ENCODE assay signal across 8 mouse cellular contexts in genomic region chr4:89129311-89129913, GRCm38 (mm10). TPM values are rescaled to one million over a fixed set of nuclear protein-coding genes. Genes with fewer than 3 reads are reported as not detected.
DNase-seq lines count a peak whose midpoint lies in the region; ATAC-seq lines count a peak whose summit lies in the region.

No protein-coding gene starts in this region.

- no peak overlapping the region for H3K27ac ChIP-seq in liver, embryonic 16.5 days (ENCODE audit: low read length)
- no peak overlapping the region for H3K27ac ChIP-seq in neural tube, embryonic 12.5 days

- peak overlapping the region; percentile 35 for H3K4me2 ChIP-seq in liver, embryonic 16.5 days (ENCODE audit: low read depth, low read length)
- peak overlapping the region; percentile 43 for H3K4me2 ChIP-seq in neural tube, embryonic 12.5 days (replicated peaks)

- H3K9me3 ChIP-seq in liver, embryonic 16.5 days (replicated peaks; ENCODE audit: control insufficient read depth, low read length): no peaks in the 10 kb centered on the region
- no peaks in the 10 kb centered on the region for H3K9me3 ChIP-seq in neural tube, embryonic 12.5 days

- H3K4me3 ChIP-seq in liver, embryonic 16.5 days (ENCODE audit: low read depth, low read length): no peak overlapping the region
- H3K4me3 ChIP-seq in neural tube, embryonic 12.5 days: no peak overlapping the region

- peak; percentile 75 for DNase-seq in ES-CJ7 (ENCODE audit: low read depth, low spot score)
- DNase-seq in adrenal gland, postnatal 25 days: peak; percentile 64
- DNase-seq in heart, postnatal 14 days: peak; percentile 68 to 79
- DNase-seq in kidney, postnatal 36 days: peak; percentile 65 to 86
- DNase-seq in thymus, postnatal 14 days: peak; percentile 77

- no peak overlapping the region for H3K9ac ChIP-seq in liver, embryonic 16.5 days (ENCODE audit: low read depth, low read length)
- H3K9ac ChIP-seq in neural tube, embryonic 12.5 days: no peak overlapping the region

- H3K4me1 ChIP-seq in liver, embryonic 16.5 days (ENCODE audit: control insufficient read depth, low read depth, low read length): peaks cover 1% of the 10 kb centered on the region; the same call in 1 of the 2 replicates
- no peaks in the 10 kb centered on the region for H3K4me1 ChIP-seq in neural tube, embryonic 12.5 days

- peak; percentile 71 for ATAC-seq in erythroid progenitor cell, adult 5-6 weeks (replicated peaks; ENCODE audit: low FRiP score, poor library complexity, severe bottlenecking)
- ATAC-seq in liver, embryonic 16.5 days (ENCODE audit: low read depth): peak; percentile 28; the same call in 1 of the 2 replicates
- ATAC-seq in neural tube, embryonic 12.5 days (ENCODE audit: low FRiP score, low read depth): peak; percentile 51

- H3K36me3 ChIP-seq in liver, embryonic 16.5 days (ENCODE audit: control insufficient read depth, insufficient read depth): no peaks in the 10 kb centered on the region
- no peaks in the 10 kb centered on the region for H3K36me3 ChIP-seq in neural tube, embryonic 12.5 days

- WGBS in liver, embryonic 16.5 days (ENCODE audit: insufficient replicate concordance): 1% methylated on average over 5 of the region's 5 CpGs
- WGBS in neural tube, embryonic 12.5 days: 10% methylated on average over 5 of the region's 5 CpGs

- intact Hi-C loops in heart, postnatal 14 days (cut with DNase I): loop anchor here (1.0 to 5.0 kb wide), 2 partner anchors 192 to 257 kb away; no protein-coding TSS in a partner anchor

- no peaks in the 10 kb centered on the region for H3K27me3 ChIP-seq in liver, embryonic 16.5 days (ENCODE audit: control insufficient read depth, insufficient read depth, low read depth, low read length)
- H3K27me3 ChIP-seq in neural tube, embryonic 12.5 days (replicated peaks): no peaks in the 10 kb centered on the region

RNA-seq across cellular contexts. Expression of gene Mtap, which starts 7.5 kb away (rescaled TPM):
- 40.4 and 45.4 TPM in 2 replicates for total RNA-seq in adrenal gland, postnatal 25 days (2021)
- 1.3 and 8.3 TPM in 2 replicates for total RNA-seq in erythroid progenitor cell, adult 5-6 weeks (2015; ENCODE audit: low replicate concordance)
- 0.90 and 6.5 TPM in 2 replicates for total RNA-seq in erythroid progenitor cell, adult 5-6 weeks (2017; ENCODE audit: low replicate concordance)
- 10 to 100 TPM; 17.3 to 17.5 TPM for total RNA-seq in heart, postnatal 14 days (2021)
- polyA plus RNA-seq in liver, embryonic 16.5 days (2015; fragmentation: Nextera tagmentation; extraction: Ambion mirVana): 13.0 and 17.3 TPM in 2 replicates
- 44.7 and 45.7 TPM in 2 replicates for polyA plus RNA-seq in neural tube, embryonic 12.5 days (2016; fragmentation: Nextera tagmentation; extraction: Ambion mirVana)
